Mouse (Mus musculus): Measurements from ENCODE around the gene Spin1. TPM values are rescaled to one million over a fixed set of nuclear protein-coding genes. Genes with fewer than 3 reads are reported as not detected.

The Spin1 gene
- 51.4 TPM for polyA plus RNA-seq (2017; shearing (Covaris generic))

DNA sequence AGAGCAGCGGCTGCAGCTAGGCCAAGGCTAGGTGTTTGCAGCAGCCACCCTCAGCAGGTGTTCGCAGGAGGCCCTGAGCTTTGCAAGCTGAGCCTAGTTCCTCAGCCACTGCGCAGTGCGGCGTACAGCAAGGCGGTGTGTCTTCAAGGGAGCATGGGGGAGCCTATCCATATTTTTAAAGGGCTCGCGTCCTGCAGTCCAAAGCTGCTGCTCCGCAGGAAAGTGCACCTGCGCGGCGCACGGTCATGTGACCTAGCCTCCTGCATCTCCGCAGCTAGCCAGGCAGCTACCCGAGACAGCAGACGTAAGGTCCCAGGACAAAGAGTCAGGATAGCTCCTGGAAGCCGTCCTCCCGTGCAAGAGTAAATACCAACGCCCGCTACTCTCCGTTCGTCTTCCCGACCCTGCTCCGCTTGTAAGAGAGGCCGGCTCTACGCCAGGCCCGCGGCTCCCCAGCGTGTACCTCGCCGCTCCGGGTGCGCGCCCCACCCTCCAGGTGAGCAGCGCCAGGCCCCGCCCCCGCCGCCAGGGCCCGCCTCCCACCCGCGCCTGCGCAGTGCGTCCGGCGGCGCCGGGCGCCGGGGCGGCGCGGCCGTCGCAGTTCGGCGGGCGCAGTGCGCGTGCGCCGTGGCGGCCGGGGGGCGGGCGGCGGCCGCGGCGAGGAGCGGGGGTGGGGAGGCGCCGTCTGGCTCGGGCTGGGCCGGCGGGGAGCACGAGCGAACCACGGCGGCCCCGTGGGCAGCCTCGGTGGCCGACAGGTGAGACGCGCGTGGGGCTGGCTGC, at the start of gene Spin1:
Gene Spin1 (plus strand): TSS at position 648 of the 783 bp plus-strand sequence.

DNA sequence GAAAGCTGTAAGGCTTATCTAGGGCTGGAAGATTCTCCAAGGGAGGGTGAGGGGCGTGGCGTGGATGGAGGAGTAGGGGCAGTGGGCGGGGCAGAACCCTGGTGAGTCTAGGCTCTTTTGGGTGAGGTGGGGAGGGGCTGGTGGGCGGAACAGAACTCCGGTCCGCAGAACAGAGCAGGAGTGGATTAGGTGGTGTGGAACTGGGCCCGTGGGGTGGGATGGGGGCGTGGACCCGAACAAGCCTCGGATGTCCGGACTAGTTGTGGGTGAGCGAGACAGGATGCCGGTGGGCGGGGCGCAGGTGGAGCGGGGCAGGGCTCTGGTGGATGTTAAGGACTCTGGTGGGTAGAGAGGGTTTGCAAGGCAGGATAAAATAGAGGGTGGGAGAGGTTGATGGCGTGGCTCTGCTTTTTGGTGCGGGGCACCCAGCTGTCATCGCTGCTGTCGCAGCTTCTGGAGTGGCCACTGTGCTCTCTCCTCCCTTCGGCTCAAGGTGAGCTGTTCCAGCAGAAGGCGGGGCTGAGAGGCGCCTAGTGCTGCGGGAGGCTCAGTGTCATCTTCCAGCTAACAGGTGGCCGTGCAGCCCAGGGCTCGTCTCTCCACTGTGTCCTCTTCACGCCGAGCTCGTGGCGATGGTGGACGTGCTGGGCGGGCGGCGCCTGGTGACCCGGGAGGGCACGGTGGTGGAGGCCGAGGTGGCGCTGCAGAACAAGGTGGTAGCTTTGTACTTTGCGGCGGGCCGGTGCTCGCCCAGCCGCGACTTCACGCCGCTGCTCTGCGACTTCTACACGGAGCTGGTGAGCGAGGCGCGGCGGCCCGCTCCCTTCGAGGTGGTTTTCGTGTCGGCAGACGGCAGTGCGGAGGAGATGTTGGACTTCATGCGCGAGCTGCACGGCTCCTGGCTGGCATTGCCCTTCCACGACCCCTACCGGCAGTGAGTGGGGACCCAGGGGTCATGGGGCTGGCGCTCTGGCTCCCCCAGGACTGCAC, 70.3 kb downstream of the Spin1 start, which contains the start of gene Nxnl2:
Gene Nxnl2 (plus strand): TSS at position 332 of the 990 bp plus-strand sequence.

Other genes with a start within 250 kb of the Spin1 start
- gene Nxnl2, start 70.1 kb downstream of the Spin1 start, polyA plus RNA-seq (2017; shearing (Covaris generic)) = not detected